17 mouse cellular contexts compared by ENCODE assay signal in the genomic region with DNA sequence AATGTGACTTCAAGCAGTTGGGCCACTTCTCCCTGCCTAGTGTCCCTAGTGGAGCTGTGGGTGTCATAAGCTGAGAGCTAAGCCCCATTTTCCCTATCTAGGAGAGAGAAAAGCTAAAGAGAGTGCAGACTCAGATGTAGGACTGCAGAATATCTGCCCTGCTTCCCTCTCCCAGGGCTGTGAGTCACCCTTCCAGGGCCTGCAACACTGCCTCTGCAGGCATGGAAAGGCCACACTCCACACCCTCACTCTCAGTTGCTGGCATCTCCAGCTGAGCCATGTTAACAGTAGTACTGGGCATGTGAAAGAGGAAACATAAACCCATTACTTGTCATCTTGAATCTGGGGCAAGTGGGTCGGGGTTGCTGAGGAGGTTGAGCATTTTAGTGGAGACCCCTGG. TPM values are rescaled to one million over a fixed set of nuclear protein-coding genes. Genes with fewer than 3 reads are reported as not detected.
DNase-seq lines count a peak whose midpoint lies in the region; ATAC-seq and TF ChIP-seq lines count a peak whose summit lies in the region.
"Had no signal": no experiment of that assay in that cellular context is flagged by ENCODE, and none has a peak within 500 bp of the region (broad histone marks: within the 10 kb centered on the region; RNA-seq: fewer than 3 reads in every experiment).

No protein-coding gene starts in this region.

- WGBS in heart, embryonic 12.5 days: 88% methylated on average over 1 of the region's 1 CpGs
- WGBS in forebrain, embryonic 12.5 days: 88% methylated on average over 1 of the region's 1 CpGs

- H3K27ac ChIP-seq in heart, embryonic 12.5 days (ENCODE audit: poor library complexity, severe bottlenecking): no peak overlapping the region
- H3K27ac ChIP-seq in left cerebral cortex, adult 2 months: no peak overlapping the region
- no peak overlapping the region for H3K27ac ChIP-seq in forebrain, embryonic 12.5 days
- H3K27ac ChIP-seq: forebrain, embryonic 15.5 days; gastrocnemius, adult 2 months; hindbrain, embryonic 13.5 days; intestine, embryonic 15.5 days; limb, embryonic 13.5 days; neural tube, embryonic 13.5 days had no signal

- H3K9me3 ChIP-seq in heart, embryonic 12.5 days (replicated peaks): no peaks in the 10 kb centered on the region
- H3K9me3 ChIP-seq in forebrain, embryonic 12.5 days: no peaks in the 10 kb centered on the region
- H3K9me3 ChIP-seq: forebrain, embryonic 15.5 days; hindbrain, embryonic 13.5 days; intestine, embryonic 15.5 days; limb, embryonic 13.5 days; neural tube, embryonic 13.5 days had no signal

- H3K4me2 ChIP-seq in heart, embryonic 12.5 days: no peak overlapping the region
- H3K4me2 ChIP-seq in forebrain, embryonic 12.5 days: no peak overlapping the region
- H3K4me2 ChIP-seq: forebrain, embryonic 15.5 days; hindbrain, embryonic 13.5 days; intestine, embryonic 15.5 days; limb, embryonic 13.5 days; neural tube, embryonic 13.5 days had no signal

- H3K4me1 ChIP-seq in heart, embryonic 12.5 days (replicated peaks): peaks cover 7% of the 10 kb centered on the region; the same call in 1 of the 2 replicates
- no peaks in the 10 kb centered on the region for H3K4me1 ChIP-seq in forebrain, embryonic 12.5 days
- H3K4me1 ChIP-seq: forebrain, embryonic 15.5 days; hindbrain, embryonic 13.5 days; intestine, embryonic 15.5 days; limb, embryonic 13.5 days; neural tube, embryonic 13.5 days had no signal

- H3K9ac ChIP-seq in heart, embryonic 12.5 days: 0 out of 2 replicates have a peak overlapping the region, but pooled peaks have one; percentile 32
- H3K9ac ChIP-seq in forebrain, embryonic 12.5 days: no peak overlapping the region
- H3K9ac ChIP-seq: forebrain, embryonic 15.5 days; hindbrain, embryonic 13.5 days; intestine, embryonic 15.5 days; limb, embryonic 13.5 days; neural tube, embryonic 13.5 days had no signal

- intact Hi-C loops in heart, postnatal 36 days (cut with DNase I): no loop called here
- intact Hi-C loops in left cerebral cortex, adult 2 months (cut with DNase I): loop anchor here (10.0 kb wide), 1 partner anchor 200 kb away; a partner anchor contains a TSS

- 0 out of 2 replicates have a peak, but pooled peaks cover under 1% of the 10 kb centered on the region for H3K27me3 ChIP-seq in heart, embryonic 12.5 days (replicated peaks)
- no peaks in the 10 kb centered on the region for H3K27me3 ChIP-seq in forebrain, embryonic 12.5 days
- H3K27me3 ChIP-seq: forebrain, embryonic 15.5 days; hindbrain, embryonic 13.5 days; intestine, embryonic 15.5 days; limb, embryonic 13.5 days; neural tube, embryonic 13.5 days had no signal

- no peak; the same call in 1 of the 2 replicates for TF ChIP-seq CTCF in left cerebral cortex, adult 2 months (IDR thresholded peaks at IDR 0.05)

- no peaks in the 10 kb centered on the region for H3K36me3 ChIP-seq in heart, embryonic 12.5 days
- no peaks in the 10 kb centered on the region for H3K36me3 ChIP-seq in forebrain, embryonic 12.5 days (replicated peaks)
- H3K36me3 ChIP-seq: forebrain, embryonic 15.5 days; hindbrain, embryonic 13.5 days; intestine, embryonic 15.5 days; limb, embryonic 13.5 days; neural tube, embryonic 13.5 days had no signal

- DNase-seq in heart, postnatal 36 days: no peak
- DNase-seq in urinary bladder, postnatal 14 days (ENCODE audit: low spot score): peak; percentile 35
- DNase-seq in urinary bladder, postnatal 10 days (ENCODE audit: low spot score): no peak
- peak; percentile 25 for DNase-seq in adrenal gland, postnatal 25 days
- DNase-seq in ovary, postnatal 10 days (ENCODE audit: low spot score): no peak
- no peak for DNase-seq in left cerebral cortex, adult 2 months (ENCODE audit: extremely low spot score in 1 of 2, low spot score in 2 of 2)
- DNase-seq: cerebellum, adult 8-10 months; gastrocnemius, adult 2 months; kidney, postnatal 36 days had no signal

- ATAC-seq in heart, embryonic 12.5 days (ENCODE audit: insufficient number of reproducible peaks, low FRiP score): no peak
- no peak for ATAC-seq in forebrain, embryonic 12.5 days (ENCODE audit: low FRiP score)
- ATAC-seq: forebrain, embryonic 15.5 days; intestine, embryonic 15.5 days; midbrain, embryonic 16.5 days had no signal

- H3K4me3 ChIP-seq in heart, embryonic 12.5 days: no peak overlapping the region
- H3K4me3 ChIP-seq in left cerebral cortex, adult 2 months: no peak overlapping the region
- no peak overlapping the region for H3K4me3 ChIP-seq in forebrain, embryonic 12.5 days (replicated peaks)
- H3K4me3 ChIP-seq: forebrain, embryonic 15.5 days; gastrocnemius, adult 2 months; hindbrain, embryonic 13.5 days; intestine, embryonic 15.5 days; limb, embryonic 13.5 days; neural tube, embryonic 13.5 days had no signal

RNA-seq across cellular contexts. Expression of a gene that starts 33.9 kb away (rescaled TPM):
- 37.3 and 37.8 TPM in 2 replicates for polyA plus RNA-seq in heart, embryonic 12.5 days (2016; fragmentation: Nextera tagmentation; extraction: Ambion mirVana)
- total RNA-seq in heart, postnatal 36 days (2021): 10 to 100 TPM; 27.3 to 30.6 TPM
- 54.8 and 57.1 TPM in 2 replicates for total RNA-seq in adrenal gland, postnatal 25 days (2021)
- 10 to 100 TPM; 67.7 to 72.5 TPM for total RNA-seq in left cerebral cortex, adult 2 months (2021)
- polyA plus RNA-seq in forebrain, embryonic 12.5 days (2016; fragmentation: Nextera tagmentation; extraction: Ambion mirVana): 44.8 and 46.5 TPM in 2 replicates

Comparison
In these comparisons a context has a peak if more than half of its experiments do, and no peak if none do; other contexts are left out.
1. DNase-seq: peak in urinary bladder, postnatal 14 days (single experiment) and adrenal gland, postnatal 25 days (single experiment); none in heart, postnatal 36 days (0 of 2), urinary bladder, postnatal 10 days (single experiment), ovary, postnatal 10 days (single experiment) and left cerebral cortex, adult 2 months (0 of 2).